Mouse (Mus musculus): ENCODE measurements at regions not wholly inside any gene's neighbourhood (a gene's known extent, or its start where the extent isn't known, plus 50 kb on each side); places are given as distances from the start of the nearest gene placed in this dataset.

GRCm38 (mm10) chr8:87093081-87093480 is 208.0 kb upstream of the N4bp1 start:
- no peak for ATAC-seq (replicated peaks in 1 of 2; ENCODE audit: insufficient read depth in 1 of 2, low FRiP score in 2 of 2, low TSS enrichment in 1 of 2, low read depth in 1 of 2, poor library complexity in 2 of 2, severe bottlenecking in 2 of 2)

- ATAC-seq (replicated peaks in 1 of 2; ENCODE audit: insufficient read depth in 1 of 2, low FRiP score in 2 of 2, low TSS enrichment in 1 of 2, low read depth in 1 of 2, poor library complexity in 2 of 2, severe bottlenecking in 2 of 2): peak in 1 of 2 experiments; percentile 36; a peak in 1 of 4 replicates
These were observed 202.5 kb upstream of the N4bp1 start for GRCm38 (mm10) chr8:87087451-87088095.

GRCm38 (mm10) chr8:87078260-87078659 is 193.2 kb upstream of the N4bp1 start:
- ATAC-seq (replicated peaks in 1 of 2; ENCODE audit: insufficient read depth in 1 of 2, low FRiP score in 2 of 2, low TSS enrichment in 1 of 2, low read depth in 1 of 2, poor library complexity in 2 of 2, severe bottlenecking in 2 of 2): peak; percentile 4 to 14; a peak in 1 of 4 replicates

DNA sequence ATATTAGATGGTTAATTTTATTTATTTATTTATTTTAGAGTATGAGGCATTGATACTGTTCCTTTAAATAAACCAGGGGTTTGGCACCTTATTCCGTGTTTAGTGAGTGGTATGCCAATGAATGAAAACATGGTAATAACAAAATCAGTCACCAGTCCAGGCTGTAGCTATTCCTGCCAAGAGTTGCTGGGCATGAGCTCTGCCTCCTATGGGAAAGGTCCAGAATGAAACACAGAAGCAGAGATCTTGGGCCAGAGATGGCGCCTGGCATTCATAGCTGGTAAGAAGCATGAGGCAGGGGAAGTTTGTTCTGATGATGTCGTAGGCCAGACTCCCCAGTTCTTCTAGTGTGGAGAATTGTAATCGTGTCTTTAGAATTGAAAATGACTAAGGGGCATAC is 190.9 kb upstream of the N4bp1 start:
- no peak for ATAC-seq (replicated peaks in 1 of 2; ENCODE audit: insufficient read depth in 1 of 2, low FRiP score in 2 of 2, low TSS enrichment in 1 of 2, low read depth in 1 of 2, poor library complexity in 2 of 2, severe bottlenecking in 2 of 2)

DNA sequence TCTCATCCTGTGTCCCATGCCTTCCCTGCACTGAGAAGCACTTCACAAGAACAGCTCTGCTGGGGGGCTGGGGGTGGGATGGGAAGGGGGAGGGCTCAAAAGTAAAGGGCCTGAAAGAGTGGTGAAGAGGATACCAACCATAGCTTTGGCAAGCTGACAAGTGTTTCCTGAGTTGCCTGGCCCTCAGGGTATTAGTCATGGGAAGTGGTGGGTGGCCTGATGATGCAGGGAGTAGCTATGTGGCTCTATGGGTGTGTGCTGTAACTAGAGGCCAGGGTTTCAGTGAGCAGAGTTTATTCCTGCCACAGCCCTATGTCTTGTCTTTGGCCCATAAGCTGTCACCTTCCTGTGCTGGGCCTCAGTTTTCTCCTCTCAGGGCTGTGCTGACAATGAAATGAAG is 186.2 kb upstream of the N4bp1 start:
- ATAC-seq (replicated peaks in 1 of 2; ENCODE audit: insufficient read depth in 1 of 2, low FRiP score in 2 of 2, low TSS enrichment in 1 of 2, low read depth in 1 of 2, poor library complexity in 2 of 2, severe bottlenecking in 2 of 2): no peak

- no peak for ATAC-seq (replicated peaks in 1 of 2; ENCODE audit: insufficient read depth in 1 of 2, low FRiP score in 2 of 2, low TSS enrichment in 1 of 2, low read depth in 1 of 2, poor library complexity in 2 of 2, severe bottlenecking in 2 of 2)
These were observed 182.0 kb upstream of the N4bp1 start for GRCm38 (mm10) chr8:87067106-87067505.

- ATAC-seq (replicated peaks in 1 of 2; ENCODE audit: insufficient read depth in 1 of 2, low FRiP score in 2 of 2, low TSS enrichment in 1 of 2, low read depth in 1 of 2, poor library complexity in 2 of 2, severe bottlenecking in 2 of 2): no peak
These were observed 179.7 kb upstream of the N4bp1 start for GRCm38 (mm10) chr8:87064768-87065167.

DNA sequence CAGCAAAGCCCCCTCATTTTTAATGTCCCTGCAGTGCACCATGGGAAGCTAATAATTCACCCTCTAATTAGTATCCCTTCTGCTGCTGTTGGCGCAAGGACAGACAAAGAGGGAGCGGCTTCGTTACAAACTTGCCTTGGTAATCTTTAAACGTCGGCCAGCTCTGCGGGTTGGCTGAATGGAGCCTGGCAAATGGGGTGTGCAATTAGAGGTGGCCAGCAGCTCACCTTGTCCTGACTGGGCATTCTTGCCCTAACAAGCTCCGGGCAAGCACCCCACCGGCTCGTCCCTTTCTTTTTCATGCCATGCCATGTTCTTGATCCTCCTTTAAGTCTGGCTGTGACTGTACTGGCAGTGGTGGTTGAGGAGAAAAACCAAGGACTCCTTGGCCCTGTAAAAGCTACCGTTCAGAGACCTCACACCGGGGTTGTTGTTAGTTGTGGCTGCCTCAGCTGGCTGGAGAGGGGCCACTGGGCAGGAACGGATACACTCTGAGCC is 179.2 kb upstream of the N4bp1 start:
- no peak for ATAC-seq (replicated peaks in 1 of 2; ENCODE audit: insufficient read depth in 1 of 2, low FRiP score in 2 of 2, low TSS enrichment in 1 of 2, low read depth in 1 of 2, poor library complexity in 2 of 2, severe bottlenecking in 2 of 2)

DNA sequence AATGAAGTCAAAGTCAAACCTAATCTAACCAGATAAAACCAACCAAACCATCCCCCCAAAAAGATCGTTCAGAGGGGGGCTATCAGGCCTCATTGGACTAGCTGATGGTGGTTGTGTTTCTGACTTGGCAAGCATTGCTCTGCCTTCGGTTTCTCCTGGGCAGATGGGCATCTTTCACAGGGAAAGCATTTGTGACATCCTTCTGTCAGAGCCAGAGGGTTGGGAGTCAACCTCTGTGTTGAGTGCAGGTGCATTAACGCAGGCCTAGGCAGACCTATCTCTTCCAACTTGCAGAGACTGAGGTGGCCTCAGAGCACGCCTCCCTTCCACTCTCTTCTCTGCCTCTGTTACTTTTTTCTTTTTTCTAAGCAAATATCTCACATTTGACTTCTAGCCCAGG is 178.5 kb upstream of the N4bp1 start:
- ATAC-seq (replicated peaks in 1 of 2; ENCODE audit: insufficient read depth in 1 of 2, low FRiP score in 2 of 2, low TSS enrichment in 1 of 2, low read depth in 1 of 2, poor library complexity in 2 of 2, severe bottlenecking in 2 of 2): no peak

DNA sequence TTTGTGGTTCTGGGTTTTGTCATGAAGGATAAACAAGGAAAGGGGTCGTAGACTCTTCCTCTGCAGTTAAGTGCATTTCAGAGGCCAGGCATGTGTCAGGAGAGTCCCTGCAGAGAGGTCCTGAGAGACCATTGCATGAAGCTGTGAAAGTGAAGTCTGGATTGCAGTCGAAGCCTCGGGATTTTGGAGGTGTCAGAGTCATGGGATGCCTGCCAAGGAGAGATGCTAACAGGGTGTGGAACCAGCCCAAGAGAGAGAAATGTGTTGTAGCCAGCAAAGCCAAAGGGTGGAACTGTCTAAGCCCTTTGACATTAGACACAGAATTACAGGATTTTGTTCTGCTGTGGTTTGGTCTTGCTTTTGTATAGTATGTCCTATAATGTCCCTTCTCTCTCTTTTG is 164.7 kb upstream of the N4bp1 start:
- no peak for ATAC-seq (replicated peaks in 1 of 2; ENCODE audit: insufficient read depth in 1 of 2, low FRiP score in 2 of 2, low TSS enrichment in 1 of 2, low read depth in 1 of 2, poor library complexity in 2 of 2, severe bottlenecking in 2 of 2)

DNA sequence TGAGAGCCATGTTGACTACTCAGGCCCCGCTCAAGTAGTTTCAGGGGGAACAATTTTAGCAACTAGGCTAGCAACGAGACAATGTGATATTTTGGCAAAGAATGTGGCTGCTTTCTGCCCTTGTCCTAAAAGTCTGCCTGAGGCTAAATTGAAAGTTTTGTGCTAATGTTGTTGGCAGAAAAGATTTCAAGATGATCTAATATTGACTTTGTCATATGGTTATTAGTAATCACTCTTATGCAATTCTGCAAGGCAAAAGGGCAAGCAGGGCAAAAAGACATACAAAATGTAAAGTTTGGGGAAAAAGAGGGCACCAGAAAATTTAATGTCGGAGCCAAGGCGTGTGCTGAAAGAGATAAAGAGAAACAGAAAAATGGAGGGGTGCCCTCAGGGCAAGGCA is 164.1 kb upstream of the N4bp1 start:
- ATAC-seq (replicated peaks in 1 of 2; ENCODE audit: insufficient read depth in 1 of 2, low FRiP score in 2 of 2, low TSS enrichment in 1 of 2, low read depth in 1 of 2, poor library complexity in 2 of 2, severe bottlenecking in 2 of 2): no peak

GRCm38 (mm10) chr8:87046590-87046989 is 161.5 kb upstream of the N4bp1 start:
- no peak for ATAC-seq (replicated peaks in 1 of 2; ENCODE audit: insufficient read depth in 1 of 2, low FRiP score in 2 of 2, low TSS enrichment in 1 of 2, low read depth in 1 of 2, poor library complexity in 2 of 2, severe bottlenecking in 2 of 2)

DNA sequence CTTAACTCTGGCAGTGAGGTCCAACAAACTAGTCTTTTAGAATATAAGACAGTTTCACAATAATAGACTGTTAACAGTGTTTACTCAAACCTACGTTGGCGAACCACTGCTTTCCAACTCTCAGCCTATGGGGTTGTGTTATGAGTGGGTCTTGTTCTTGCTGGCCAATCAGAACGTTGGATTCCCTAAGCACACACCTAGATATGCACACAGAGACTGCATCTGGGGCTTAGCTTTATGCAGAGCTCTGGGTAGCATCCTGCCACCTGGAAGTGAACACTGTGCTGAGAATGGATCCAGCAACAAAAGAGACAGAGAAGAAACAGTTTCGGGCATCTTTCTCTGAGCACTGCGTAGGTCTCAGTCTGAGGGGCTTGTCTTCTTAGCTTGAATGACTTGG is 158.0 kb upstream of the N4bp1 start:
- ATAC-seq (replicated peaks in 1 of 2; ENCODE audit: insufficient read depth in 1 of 2, low FRiP score in 2 of 2, low TSS enrichment in 1 of 2, low read depth in 1 of 2, poor library complexity in 2 of 2, severe bottlenecking in 2 of 2): no peak

DNA sequence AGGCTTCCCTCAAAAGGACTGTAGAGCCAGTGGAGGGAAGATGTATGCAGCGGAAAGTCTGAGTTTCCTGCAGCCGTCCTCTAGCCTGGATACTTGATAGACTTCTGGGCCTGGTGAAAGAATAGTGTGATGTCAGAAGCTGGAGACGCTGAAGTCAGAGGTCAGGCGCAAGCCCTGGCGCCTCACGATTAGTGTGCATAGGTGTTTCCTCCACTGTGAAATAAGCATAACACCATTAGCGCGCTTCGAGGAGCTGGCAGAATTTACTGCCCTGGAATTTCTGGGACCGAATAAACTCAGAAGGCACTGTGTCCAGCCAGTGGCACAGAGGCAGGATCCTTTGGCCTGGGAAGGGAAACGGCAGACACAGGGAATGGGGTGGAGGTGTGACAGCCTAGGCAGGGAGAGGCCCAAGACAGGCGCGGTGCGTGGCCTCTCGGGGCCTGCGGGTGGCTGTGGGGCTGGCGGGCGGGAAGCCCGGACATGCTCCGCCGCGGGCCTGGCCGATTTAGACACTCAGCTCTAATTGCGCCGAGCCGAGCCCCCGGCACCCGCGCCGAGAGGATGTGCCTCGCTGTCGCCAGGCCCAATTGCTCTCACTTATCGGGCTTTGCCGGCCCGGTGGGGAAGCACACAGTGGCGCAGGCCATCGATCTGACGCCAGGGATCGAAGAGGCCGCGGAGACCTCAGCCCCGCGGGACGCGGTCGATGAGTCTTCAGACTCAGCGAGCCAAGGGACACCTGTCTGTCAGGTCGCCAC is 152.7 kb upstream of the N4bp1 start:
- no peak for ATAC-seq (replicated peaks in 1 of 2; ENCODE audit: insufficient read depth in 1 of 2, low FRiP score in 2 of 2, low TSS enrichment in 1 of 2, low read depth in 1 of 2, poor library complexity in 2 of 2, severe bottlenecking in 2 of 2)

GRCm38 (mm10) chr8:87035996-87036395 is 150.9 kb upstream of the N4bp1 start:
- no peak for ATAC-seq (replicated peaks in 1 of 2; ENCODE audit: insufficient read depth in 1 of 2, low FRiP score in 2 of 2, low TSS enrichment in 1 of 2, low read depth in 1 of 2, poor library complexity in 2 of 2, severe bottlenecking in 2 of 2)

DNA sequence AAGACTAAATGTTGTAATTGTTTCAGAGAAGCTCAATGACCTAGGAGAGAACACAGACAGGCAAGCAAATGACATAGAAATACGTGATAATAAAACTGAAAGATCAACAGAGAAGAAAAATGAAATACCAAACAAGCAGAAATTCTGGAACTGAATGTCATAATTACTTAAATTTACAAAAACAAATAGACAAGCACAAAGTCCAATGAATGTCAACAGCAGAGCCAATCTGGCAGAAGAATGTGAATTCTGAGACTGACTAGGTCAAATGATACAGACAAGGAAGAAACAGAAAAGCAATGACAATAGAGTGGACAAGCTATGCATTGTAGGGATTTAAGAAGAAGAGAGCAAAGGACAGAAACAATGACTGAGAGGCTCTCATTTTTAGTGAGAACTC is 143.1 kb upstream of the N4bp1 start:
- ATAC-seq (replicated peaks in 1 of 2; ENCODE audit: insufficient read depth in 1 of 2, low FRiP score in 2 of 2, low TSS enrichment in 1 of 2, low read depth in 1 of 2, poor library complexity in 2 of 2, severe bottlenecking in 2 of 2): no peak

DNA sequence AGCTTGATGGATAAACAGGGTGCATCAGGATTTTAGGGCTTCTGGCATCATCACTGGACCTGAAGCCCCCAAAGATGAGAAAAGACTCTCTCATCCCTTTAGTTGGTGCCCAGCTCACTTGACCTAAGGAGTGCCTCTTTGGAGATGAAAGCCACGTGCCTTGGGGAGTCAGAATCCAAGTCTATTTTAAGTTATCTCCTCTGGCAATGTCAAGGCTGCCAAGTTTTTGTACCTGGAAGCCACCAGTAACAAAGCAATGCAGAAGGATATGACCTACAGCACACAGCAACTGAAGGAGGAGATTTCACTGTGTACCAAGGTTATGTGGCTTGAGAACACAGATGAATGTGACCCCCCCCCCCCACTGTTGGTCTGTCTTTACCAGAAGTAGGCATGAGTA is 140.9 kb upstream of the N4bp1 start:
- ATAC-seq (replicated peaks in 1 of 2; ENCODE audit: insufficient read depth in 1 of 2, low FRiP score in 2 of 2, low TSS enrichment in 1 of 2, low read depth in 1 of 2, poor library complexity in 2 of 2, severe bottlenecking in 2 of 2): no peak

DNA sequence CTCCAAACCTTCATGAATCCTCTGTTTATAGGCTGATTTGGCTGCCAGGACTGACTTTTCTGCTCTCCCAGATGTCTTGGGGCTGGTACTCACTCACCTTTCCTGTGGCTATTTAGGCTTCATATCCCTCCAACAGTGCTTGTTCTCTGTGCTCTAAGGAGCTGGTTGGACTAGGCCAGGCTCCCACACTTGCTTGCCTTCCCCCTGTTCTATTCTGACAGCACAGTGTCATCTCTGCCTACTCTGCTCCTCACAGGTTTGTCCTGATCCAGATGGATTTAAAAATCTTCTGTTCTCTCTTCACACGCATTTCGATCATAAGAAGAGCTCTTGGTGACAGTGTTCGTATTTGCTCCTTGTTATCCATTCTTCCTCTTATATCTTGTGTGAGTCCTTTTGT is 134.7 kb upstream of the N4bp1 start:
- ATAC-seq (replicated peaks in 1 of 2; ENCODE audit: insufficient read depth in 1 of 2, low FRiP score in 2 of 2, low TSS enrichment in 1 of 2, low read depth in 1 of 2, poor library complexity in 2 of 2, severe bottlenecking in 2 of 2): no peak

DNA sequence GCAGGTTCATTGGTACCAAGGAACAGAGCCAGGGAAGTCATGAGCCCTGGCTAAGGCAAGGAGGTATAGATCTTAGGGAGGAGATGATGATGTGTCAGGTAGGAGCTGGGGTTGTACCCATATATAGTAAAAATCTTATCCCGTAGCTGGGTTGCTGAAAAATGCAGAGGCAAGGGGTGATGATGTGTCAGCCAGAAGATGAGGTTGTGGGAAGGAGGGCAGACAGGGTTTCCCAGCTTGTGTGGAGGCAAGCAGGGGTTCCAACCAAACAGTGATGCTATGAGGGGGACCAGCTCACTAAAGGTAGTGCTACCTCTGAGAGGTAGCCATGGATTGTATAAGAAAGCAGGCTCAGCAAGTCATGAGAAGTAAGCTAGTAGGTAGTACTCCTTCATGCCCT is 90.5 kb upstream of the N4bp1 start:
- no peak for ATAC-seq (replicated peaks in 1 of 2; ENCODE audit: insufficient read depth in 1 of 2, low FRiP score in 2 of 2, low TSS enrichment in 1 of 2, low read depth in 1 of 2, poor library complexity in 2 of 2, severe bottlenecking in 2 of 2)

All from hematopoietic stem cell, adult 5-6 weeks (primary cell).